ENCODE assay signal across 15 mouse cellular contexts in genomic region chr1:80515836-80516235, GRCm38 (mm10). TPM values are rescaled to one million over a fixed set of nuclear protein-coding genes. Genes with fewer than 3 reads are reported as not detected.
DNase-seq lines count a peak whose midpoint lies in the region; ATAC-seq and TF ChIP-seq lines count a peak whose summit lies in the region.
"Had no signal": no experiment of that assay in that cellular context is flagged by ENCODE, and none has a peak within 500 bp of the region (broad histone marks: within the 10 kb centered on the region; RNA-seq: fewer than 3 reads in every experiment).

No protein-coding gene starts in this region.

- no peak overlapping the region for H3K4me3 ChIP-seq in heart, postnatal 0 days (ENCODE audit: low read depth, low read length)
- no peak overlapping the region for H3K4me3 ChIP-seq in midbrain, embryonic 13.5 days (replicated peaks)
- H3K4me3 ChIP-seq in midbrain, embryonic 15.5 days, result no peak overlapping the region
- H3K4me3 ChIP-seq: heart, embryonic 13.5 days had no signal

- TF ChIP-seq EP300 in heart, postnatal 0 days (IDR thresholded peaks at IDR 0.05; ENCODE audit: low read depth), result no peak

- ATAC-seq in heart, postnatal 0 days (ENCODE audit: insufficient read depth, low read depth), result no peak
- ATAC-seq in midbrain, embryonic 13.5 days, result 0 out of 2 replicates have a peak, but pooled peaks have one; percentile 15
- ATAC-seq in midbrain, embryonic 15.5 days (replicated peaks), result no peak; the same call in 1 of the 2 replicates
- no peak for ATAC-seq in activated CD4-positive, CD25-positive, alpha-beta regulatory T cell, adult 4 months
- ATAC-seq: forebrain, embryonic 16.5 days had no signal

- no peak overlapping the region for H3K27ac ChIP-seq in heart, postnatal 0 days (ENCODE audit: low read depth)
- H3K27ac ChIP-seq in midbrain, embryonic 13.5 days, result no peak overlapping the region
- no peak overlapping the region for H3K27ac ChIP-seq in midbrain, embryonic 15.5 days
- H3K27ac ChIP-seq: heart, embryonic 13.5 days had no signal

- H3K36me3 ChIP-seq in heart, postnatal 0 days (replicated peaks; ENCODE audit: control insufficient read depth, insufficient read depth, low read length), result no peaks in the 10 kb centered on the region
- H3K36me3 ChIP-seq in midbrain, embryonic 13.5 days, result no peaks in the 10 kb centered on the region
- H3K36me3 ChIP-seq in midbrain, embryonic 15.5 days (replicated peaks), result no peaks in the 10 kb centered on the region
- H3K36me3 ChIP-seq: heart, embryonic 13.5 days had no signal

- H3K9ac ChIP-seq in heart, postnatal 0 days (replicated peaks; ENCODE audit: low read depth, low read length), result no peak overlapping the region
- H3K9ac ChIP-seq in midbrain, embryonic 13.5 days (replicated peaks), result no peak overlapping the region
- no peak overlapping the region for H3K9ac ChIP-seq in midbrain, embryonic 15.5 days
- H3K9ac ChIP-seq: heart, embryonic 13.5 days had no signal

- peak; percentile 34 for TF ChIP-seq CTCF in heart, postnatal 0 days (IDR thresholded peaks at IDR 0.05; ENCODE audit: low read depth)

- H3K9me3 ChIP-seq in heart, postnatal 0 days (replicated peaks; ENCODE audit: control insufficient read depth, low read length), result no peaks in the 10 kb centered on the region
- H3K9me3 ChIP-seq in midbrain, embryonic 13.5 days, result no peaks in the 10 kb centered on the region
- H3K9me3 ChIP-seq in midbrain, embryonic 15.5 days, result no peaks in the 10 kb centered on the region
- H3K9me3 ChIP-seq: heart, embryonic 13.5 days had no signal

- no peak for DNase-seq in heart, postnatal 0 days (ENCODE audit: low spot score)
- DNase-seq in heart, postnatal 14 days, result no peak
- peak; percentile 34 for DNase-seq in adipocyte (ENCODE audit: low spot score)
- DNase-seq in retina, postnatal 1 day, result peak; percentile 49
- no peak for DNase-seq in urinary bladder, postnatal 4 days (ENCODE audit: low spot score in 2 of 2)
- DNase-seq: cerebellum, postnatal 36 days; kidney, postnatal 14 days had no signal

- 43% methylated on average over 6 of the region's 6 CpGs for WGBS in heart, postnatal 0 days
- 46% methylated on average over 6 of the region's 6 CpGs for WGBS in midbrain, embryonic 13.5 days
- 45% methylated on average over 6 of the region's 6 CpGs for WGBS in midbrain, embryonic 15.5 days

- no peaks in the 10 kb centered on the region for H3K4me1 ChIP-seq in heart, postnatal 0 days (ENCODE audit: control insufficient read depth, insufficient read depth)
- peaks cover 10% of the 10 kb centered on the region; the same call in 1 of the 2 replicates for H3K4me1 ChIP-seq in midbrain, embryonic 13.5 days (replicated peaks)
- H3K4me1 ChIP-seq in midbrain, embryonic 15.5 days, result peaks cover 7% of the 10 kb centered on the region; the same call in 1 of the 2 replicates
- H3K4me1 ChIP-seq: heart, embryonic 13.5 days had no signal

- intact Hi-C loops in heart, postnatal 14 days (cut with DNase I), result loop anchor here (2.0 kb wide), 1 partner anchor 335 kb away; no protein-coding TSS in a partner anchor

- H3K4me2 ChIP-seq in heart, postnatal 0 days (ENCODE audit: low read depth, low read length), result no peak overlapping the region
- no peak overlapping the region for H3K4me2 ChIP-seq in midbrain, embryonic 13.5 days (replicated peaks)
- H3K4me2 ChIP-seq in midbrain, embryonic 15.5 days, result no peak overlapping the region
- H3K4me2 ChIP-seq: heart, embryonic 13.5 days had no signal

- no peaks in the 10 kb centered on the region for H3K27me3 ChIP-seq in heart, postnatal 0 days (ENCODE audit: control insufficient read depth, insufficient read depth, low read length)
- H3K27me3 ChIP-seq in midbrain, embryonic 13.5 days, result no peaks in the 10 kb centered on the region
- H3K27me3 ChIP-seq in midbrain, embryonic 15.5 days (replicated peaks), result no peaks in the 10 kb centered on the region
- H3K27me3 ChIP-seq: heart, embryonic 13.5 days had no signal

RNA-seq across cellular contexts. Expression of gene Gm45261, which starts 54.6 kb away (rescaled TPM):
- total RNA-seq in heart, postnatal 0 days (2014; rRNA removed; ENCODE audit: low replicate concordance), result not detected in 2 replicates
- not detected in 2 replicates for polyA plus RNA-seq in heart, postnatal 0 days (2015; fragmentation: Nextera tagmentation; extraction: Ambion mirVana)
- total RNA-seq in heart, postnatal 14 days (2021), result not detected
- not detected in 2 replicates for polyA plus RNA-seq in midbrain, embryonic 13.5 days (2015; fragmentation: Nextera tagmentation; extraction: Ambion mirVana)
- not detected in 2 replicates for polyA plus RNA-seq in midbrain, embryonic 15.5 days (2015; fragmentation: Nextera tagmentation; extraction: Ambion mirVana)
- not detected for polyA plus RNA-seq in activated CD4-positive, CD25-positive, alpha-beta regulatory T cell, adult 4 months (2017; shearing (Covaris generic))
- total RNA-seq: left cerebral cortex, postnatal 25 days; megakaryocyte, adult 5-6 weeks had no signal
- polyA plus RNA-seq: forebrain, embryonic 16.5 days; heart, embryonic 13.5 days; spleen, adult 2 months had no signal

Comparison
In these comparisons a context has a peak if more than half of its experiments do, and no peak if none do; other contexts are left out.
1. DNase-seq: peak in adipocyte (single experiment) and retina, postnatal 1 day (single experiment); none in heart, postnatal 0 days (single experiment), heart, postnatal 14 days (0 of 2) and urinary bladder, postnatal 4 days (0 of 2).